Mouse (Mus musculus) C2C12 (cell line): ENCODE results near the gene Tnfrsf8.

Experiments
- CTCF ChIP-seq: IDR thresholded peaks from one replicate; pipeline ENCODE4 v1.5.1; 2011; ENCODE audit not compliant: control insufficient read depth, insufficient read depth, insufficient read length
- MAX ChIP-seq: IDR thresholded peaks from one replicate; pipeline ENCODE4 v1.6.1; 2011; ENCODE audit warnings: mild to moderate bottlenecking, control low read depth
- MYOD1 ChIP-seq: IDR thresholded peaks from one replicate; pipeline ENCODE4 v1.6.1; 2011; ENCODE audit warnings: low read depth; ENCODE audit not compliant: control insufficient read depth, insufficient read length
- USF1 ChIP-seq: IDR thresholded peaks from one replicate; pipeline ENCODE4 v1.6.1; 2011; ENCODE audit warnings: low read depth, mild to moderate bottlenecking, control low read depth, moderate library complexity

DNA sequence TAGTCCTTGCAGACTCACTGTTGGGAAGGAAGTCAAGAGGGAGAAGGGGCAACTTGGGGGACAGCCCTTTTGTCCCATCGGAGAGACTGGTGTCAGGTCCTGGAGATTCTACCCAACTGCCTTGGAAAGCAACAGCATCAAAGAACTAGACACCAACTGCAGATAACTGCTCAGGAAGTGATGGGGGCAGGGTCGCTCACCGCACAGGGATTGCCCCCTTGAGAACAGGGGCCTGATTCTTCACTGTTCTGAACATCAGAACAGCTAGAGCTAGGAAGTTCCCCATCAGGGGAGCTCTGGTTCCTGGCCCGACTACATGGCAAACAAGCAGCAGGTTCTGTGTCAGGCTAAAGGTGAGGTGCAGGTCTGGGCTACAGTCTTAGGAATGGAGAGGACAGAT lies 48.5 kb downstream of the Tnfrsf8 start:
- TF ChIP-seq MAX = no peak
- no peak for TF ChIP-seq CTCF
- no peak for TF ChIP-seq USF1
- TF ChIP-seq MYOD1 = no peak
